Mouse (Mus musculus) C2C12 (cell line): Measurements from ENCODE around the gene Wdr59.

Source experiments
- CEBPB ChIP-seq: IDR thresholded peaks from one replicate; pipeline ENCODE4 v1.6.1; 2011; ENCODE audit warnings: low read depth, mild to moderate bottlenecking, control low read depth, moderate library complexity
- CTCF ChIP-seq: IDR thresholded peaks from one replicate; pipeline ENCODE4 v1.5.1; 2011; ENCODE audit not compliant: control insufficient read depth, insufficient read depth, insufficient read length
- MAX ChIP-seq: IDR thresholded peaks from one replicate; pipeline ENCODE4 v1.6.1; 2011; ENCODE audit warnings: mild to moderate bottlenecking, control low read depth
- MYOD1 ChIP-seq: IDR thresholded peaks from one replicate; pipeline ENCODE4 v1.6.1; 2011; ENCODE audit warnings: low read depth; ENCODE audit not compliant: control insufficient read depth, insufficient read length
- MYOG ChIP-seq: IDR thresholded peaks from one replicate; pipeline ENCODE4 v1.6.1; 2011; ENCODE audit not compliant: control insufficient read depth, insufficient read length; ENCODE audit errors: extremely low read depth
- USF1 ChIP-seq: IDR thresholded peaks from one replicate; pipeline ENCODE4 v1.6.1; 2011; ENCODE audit warnings: low read depth, mild to moderate bottlenecking, control low read depth, moderate library complexity

DNA sequence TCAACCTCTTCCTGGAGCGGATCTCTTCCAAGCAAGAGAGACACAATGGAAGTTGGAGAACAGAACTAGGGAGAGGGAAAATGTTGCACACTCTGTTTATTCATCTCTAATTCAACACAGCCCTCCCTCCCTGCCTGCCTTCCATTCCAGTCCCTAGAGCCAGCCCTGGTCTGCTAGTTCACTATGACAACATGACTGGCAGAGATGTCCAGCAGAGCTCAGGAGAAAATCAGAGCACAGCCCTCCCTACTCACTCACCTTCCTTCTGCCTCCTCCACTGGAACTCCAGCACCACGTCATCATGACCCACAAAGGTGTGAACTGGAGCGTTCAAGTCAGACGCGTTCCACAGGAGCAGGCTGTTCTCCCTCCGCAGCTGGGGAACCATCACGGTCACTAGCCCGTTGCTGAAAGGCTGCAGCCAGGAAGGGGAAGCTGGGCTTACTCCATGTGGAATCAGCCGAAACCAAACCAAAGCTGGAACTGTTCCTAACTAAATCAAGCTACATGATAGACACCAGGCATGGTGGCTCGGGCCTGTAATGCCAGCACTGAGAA lies 31.8 kb downstream of the Wdr59 start:
- TF ChIP-seq CTCF = no peak
- no peak for TF ChIP-seq MYOG
- TF ChIP-seq MYOD1 = no peak
- no peak for TF ChIP-seq USF1
- no peak for TF ChIP-seq MAX
- no peak for TF ChIP-seq CEBPB
